Comparison of ENCODE assay signal across 8 mouse cellular contexts in genomic region chr9:101181962-101182701, GRCm38 (mm10).
DNase-seq lines count a peak whose midpoint lies in the region; ATAC-seq lines count a peak whose summit lies in the region.

No protein-coding gene starts in this region.

- H3K9me3 ChIP-seq in hindbrain, embryonic 14.5 days (ENCODE audit: control insufficient read depth, low read length): no peaks in the 10 kb centered on the region

- no peak overlapping the region for H3K4me3 ChIP-seq in hindbrain, embryonic 14.5 days (replicated peaks; ENCODE audit: low read length)

- H3K4me1 ChIP-seq in hindbrain, embryonic 14.5 days (replicated peaks; ENCODE audit: control insufficient read depth, insufficient read depth, low read length): no peaks in the 10 kb centered on the region

- ATAC-seq in hindbrain, embryonic 14.5 days (ENCODE audit: low FRiP score): peak; percentile 57; the same call in 1 of the 2 replicates

- no peak overlapping the region for H3K9ac ChIP-seq in hindbrain, embryonic 14.5 days

- peaks cover 47% of the 10 kb centered on the region for H3K36me3 ChIP-seq in hindbrain, embryonic 14.5 days (replicated peaks; ENCODE audit: control insufficient read depth, insufficient read depth)

- peak; percentile 94 for DNase-seq in NIH3T3 (ENCODE audit: low read depth)
- DNase-seq in cerebellum, adult 9-10 months: peak; percentile 84
- DNase-seq in frontal cortex, postnatal 10 days (ENCODE audit: low spot score in 2 of 2): peak; percentile 64 to 81
- peak; percentile 91 for DNase-seq in hindbrain, embryonic 14.5 days (ENCODE audit: low spot score)
- DNase-seq in layer of hippocampus, postnatal 25 days (ENCODE audit: extremely low spot score in 1 of 2, low spot score in 1 of 2): peak; percentile 70 to 96
- DNase-seq in lung, postnatal 25 days (ENCODE audit: low spot score): peak; percentile 87
- peak; percentile 85 for DNase-seq in right cerebral cortex, adult 18-20 months
- DNase-seq in urinary bladder, postnatal 10 days (ENCODE audit: low spot score): peak; percentile 59

- H3K4me2 ChIP-seq in hindbrain, embryonic 14.5 days (replicated peaks): no peak overlapping the region

- H3K27me3 ChIP-seq in hindbrain, embryonic 14.5 days (ENCODE audit: control insufficient read depth, insufficient read depth, low read length): no peaks in the 10 kb centered on the region

- H3K27ac ChIP-seq in hindbrain, embryonic 14.5 days: no peak overlapping the region

- 48% methylated on average over 5 of the region's 5 CpGs for WGBS in hindbrain, embryonic 14.5 days
